Mouse (Mus musculus): Measurements from ENCODE around the gene Thoc6.

Thoc6 gene

GRCm38 (mm10) chr17:23630195-23631020, 43.3 kb downstream of the Thoc6 start:
- peak; percentile 92 for DNase-seq (ENCODE audit: low read depth, low spot score)

- peak; percentile 60 for DNase-seq (ENCODE audit: low read depth, low spot score)
Observed at GRCm38 (mm10) chr17:23627813-23628212, 45.9 kb downstream of the Thoc6 start.

GRCm38 (mm10) chr17:23620351-23620750, 53.3 kb downstream of the Thoc6 start:
- DNase-seq (ENCODE audit: low read depth, low spot score): no peak

Measured in ZHBTc4 (cell line).